Mouse (Mus musculus) neural tube, embryonic 13.5 days (tissue): ENCODE measurements around the gene St7. TPM values are rescaled to one million over a fixed set of nuclear protein-coding genes. Genes with fewer than 3 reads are reported as not detected.

Source experiments
- ATAC-seq: fragments of 200-750 bp; cut with Nextera tagmentation; 2 replicates; pipeline ENCODE4 v1.8.0; 2017; ENCODE audit warnings: low read depth, mild to moderate bottlenecking, moderate TSS enrichment, moderate library complexity
- H3K27ac ChIP-seq: fragments of 300-500 bp; sonication (generic); replicated peaks from 2 replicates; pipeline ENCODE4 v1.5.1; 2015; ENCODE audit warnings: moderate library complexity, mild to moderate bottlenecking, inconsistent platforms
- H3K27me3 ChIP-seq: fragments of 300-500 bp; sonication (generic); 2 replicates; pipeline ENCODE4 v1.6.1; 2015; ENCODE audit warnings: mild to moderate bottlenecking, inconsistent platforms
- H3K36me3 ChIP-seq: fragments of 300-500 bp; sonication (generic); 2 replicates; pipeline ENCODE4 v1.6.1; 2015; ENCODE audit warnings: mild to moderate bottlenecking, inconsistent platforms
- H3K4me1 ChIP-seq: fragments of 300-500 bp; sonication (generic); replicated peaks from 2 replicates; pipeline ENCODE4 v1.6.1; 2015; ENCODE audit warnings: inconsistent platforms
- H3K4me2 ChIP-seq: fragments of 300-500 bp; sonication (generic); 2 replicates; pipeline ENCODE4 v1.6.1; 2015; ENCODE audit warnings: inconsistent platforms, mild to moderate bottlenecking, moderate library complexity
- H3K4me3 ChIP-seq: fragments of 300-500 bp; sonication (generic); 2 replicates; pipeline ENCODE4 v1.5.1; 2015; ENCODE audit warnings: mild to moderate bottlenecking, inconsistent platforms
- H3K9ac ChIP-seq: fragments of 300-500 bp; sonication (generic); 2 replicates; pipeline ENCODE4 v1.6.1; 2015; ENCODE audit warnings: moderate library complexity, mild to moderate bottlenecking, inconsistent platforms
- H3K9me3 ChIP-seq: fragments of 300-500 bp; sonication (generic); 2 replicates; pipeline ENCODE4 v1.6.1; 2016; ENCODE audit warnings: inconsistent platforms
- WGBS: fragments of 180-500 bp; shearing (Covaris S2); methylation state at CpG from one replicate; pipeline ENCODE4 v1.1.7; 2015; 5-methylcytosine and 5-hydroxymethylcytosine counted together
- polyA plus RNA-seq: library from polyadenylated mRNA; unstranded; fragments of >200 nt; fragmentation: Nextera tagmentation; extraction: Ambion mirVana; gene quantifications from 2 replicates; pipeline ENCODE4 v1.2.1, GENCODE M21; 2015

St7 gene
- polyA plus RNA-seq, 1 experiment from 2014 or later: 56.9 TPM

GRCm38 (mm10) chr6:17922180-17922579 is 229.4 kb downstream of the St7 start:
- Histone ChIP-seq H3K36me3 (peaks cover 38% of the 10 kb centered on the region), H3K4me1 (no peaks in the 10 kb centered on the region), H3K27ac (no peak overlapping the region), H3K4me3 (no peak overlapping the region), H3K9ac (no peak overlapping the region), H3K27me3 (no peaks in the 10 kb centered on the region), H3K4me2 (no peak overlapping the region), H3K9me3 (no peaks in the 10 kb centered on the region)
- no peak for ATAC-seq
- 90% methylated on average over 1 of the region's 1 CpGs for WGBS

GRCm38 (mm10) chr6:17922967-17923366 is 230.2 kb downstream of the St7 start:
- 90% methylated on average over 3 of the region's 3 CpGs for WGBS
- no peaks in the 10 kb centered on the region for H3K9me3 ChIP-seq
- peaks cover 38% of the 10 kb centered on the region for H3K36me3 ChIP-seq
- H3K27ac ChIP-seq: no peak overlapping the region
- no peaks in the 10 kb centered on the region for H3K4me1 ChIP-seq
- H3K27me3 ChIP-seq: no peaks in the 10 kb centered on the region
- no peak overlapping the region for H3K9ac ChIP-seq
- ATAC-seq: no peak
- H3K4me3 ChIP-seq: no peak overlapping the region
- no peak overlapping the region for H3K4me2 ChIP-seq

- no peak overlapping the region for H3K4me2 ChIP-seq
- no peak overlapping the region for H3K9ac ChIP-seq
- WGBS: 69% methylated on average over 3 of the region's 3 CpGs
- H3K9me3 ChIP-seq: no peaks in the 10 kb centered on the region
- no peaks in the 10 kb centered on the region for H3K4me1 ChIP-seq
- no peaks in the 10 kb centered on the region for H3K27me3 ChIP-seq
- H3K4me3 ChIP-seq: no peak overlapping the region
- H3K36me3 ChIP-seq: peaks cover 38% of the 10 kb centered on the region
- no peak for ATAC-seq
- no peak overlapping the region for H3K27ac ChIP-seq
These were observed 230.6 kb downstream of the St7 start for GRCm38 (mm10) chr6:17923370-17923769.

GRCm38 (mm10) chr6:17923894-17924505 is 231.3 kb downstream of the St7 start:
- Histone ChIP-seq H3K4me1 (no peaks in the 10 kb centered on the region), H3K4me3 (no peak overlapping the region), H3K9ac (no peak overlapping the region), H3K36me3 (peaks cover 35% of the 10 kb centered on the region), H3K27ac (no peak overlapping the region), H3K9me3 (no peaks in the 10 kb centered on the region), H3K4me2 (no peak overlapping the region), H3K27me3 (no peaks in the 10 kb centered on the region)
- WGBS: 84% methylated on average over 10 of the region's 10 CpGs
- no peak for ATAC-seq

- Histone ChIP-seq H3K9me3 (no peaks in the 10 kb centered on the region), H3K27ac (no peak overlapping the region), H3K27me3 (no peaks in the 10 kb centered on the region), H3K4me2 (no peak overlapping the region), H3K4me3 (no peak overlapping the region), H3K9ac (no peak overlapping the region), H3K36me3 (peaks cover 24% of the 10 kb centered on the region), H3K4me1 (no peaks in the 10 kb centered on the region; the same call in 1 of the 2 replicates)
- WGBS: 47% methylated on average over 4 of the region's 4 CpGs
- ATAC-seq: no peak
These were observed 232.5 kb downstream of the St7 start for GRCm38 (mm10) chr6:17925267-17925666.

- no peaks in the 10 kb centered on the region; the same call in 1 of the 2 replicates for H3K4me1 ChIP-seq
- no peaks in the 10 kb centered on the region for H3K9me3 ChIP-seq
- H3K4me3 ChIP-seq: no peak overlapping the region
- H3K4me2 ChIP-seq: no peak overlapping the region
- peaks cover 23% of the 10 kb centered on the region for H3K36me3 ChIP-seq
- ATAC-seq: no peak
- no peaks in the 10 kb centered on the region for H3K27me3 ChIP-seq
- H3K27ac ChIP-seq: no peak overlapping the region
- 0 out of 2 replicates have a peak overlapping the region, but pooled peaks have one; percentile 8 for H3K9ac ChIP-seq
- WGBS: 91% methylated on average over 11 of the region's 11 CpGs
These were observed 235.0 kb downstream of the St7 start for GRCm38 (mm10) chr6:17927746-17928145.

GRCm38 (mm10) chr6:17931187-17931586 is 238.5 kb downstream of the St7 start:
- H3K36me3 ChIP-seq: peaks cover 33% of the 10 kb centered on the region
- H3K9me3 ChIP-seq: no peaks in the 10 kb centered on the region
- ATAC-seq: no peak
- 96% methylated on average over 2 of the region's 2 CpGs for WGBS
- H3K4me2 ChIP-seq: no peak overlapping the region
- no peaks in the 10 kb centered on the region; the same call in 1 of the 2 replicates for H3K4me1 ChIP-seq
- H3K4me3 ChIP-seq: no peak overlapping the region
- no peak overlapping the region for H3K27ac ChIP-seq
- H3K27me3 ChIP-seq: no peaks in the 10 kb centered on the region
- H3K9ac ChIP-seq: no peak overlapping the region

- no peaks in the 10 kb centered on the region for H3K9me3 ChIP-seq
- 76% methylated on average over 7 of the region's 7 CpGs for whole genome bisulfite sequencing
- H3K4me3 ChIP-seq: no peak overlapping the region
- ATAC-seq: no peak
- no peaks in the 10 kb centered on the region; the same call in 1 of the 2 replicates for H3K4me1 ChIP-seq
- H3K27ac ChIP-seq: no peak overlapping the region
- peaks cover 33% of the 10 kb centered on the region for H3K36me3 ChIP-seq
- H3K4me2 ChIP-seq: no peak overlapping the region
- no peaks in the 10 kb centered on the region for H3K27me3 ChIP-seq
- H3K9ac ChIP-seq: no peak overlapping the region
These were observed 239.1 kb downstream of the St7 start for GRCm38 (mm10) chr6:17931835-17932234.

GRCm38 (mm10) chr6:17932806-17933205 is 240.1 kb downstream of the St7 start:
- Histone ChIP-seq H3K27ac (no peak overlapping the region), H3K9me3 (no peaks in the 10 kb centered on the region), H3K4me3 (no peak overlapping the region), H3K9ac (no peak overlapping the region), H3K4me2 (no peak overlapping the region), H3K27me3 (no peaks in the 10 kb centered on the region), H3K4me1 (no peaks in the 10 kb centered on the region; the same call in 1 of the 2 replicates), H3K36me3 (peaks cover 38% of the 10 kb centered on the region)
- WGBS: 94% methylated on average over 8 of the region's 8 CpGs
- ATAC-seq: no peak

- Histone ChIP-seq H3K9ac (no peak overlapping the region), H3K4me1 (0 out of 2 replicates have a peak, but pooled peaks cover 5% of the 10 kb centered on the region), H3K27me3 (no peaks in the 10 kb centered on the region), H3K4me3 (no peak overlapping the region), H3K36me3 (peaks cover 77% of the 10 kb centered on the region), H3K9me3 (no peaks in the 10 kb centered on the region), H3K27ac (no peak overlapping the region), H3K4me2 (no peak overlapping the region)
- ATAC-seq: no peak
- WGBS: 68% methylated on average over 11 of the region's 11 CpGs
These were observed 246.1 kb downstream of the St7 start for GRCm38 (mm10) chr6:17938631-17939346.

- no peak overlapping the region for H3K4me2 ChIP-seq
- H3K9ac ChIP-seq: no peak overlapping the region
- no peaks in the 10 kb centered on the region for H3K27me3 ChIP-seq
- H3K9me3 ChIP-seq: no peaks in the 10 kb centered on the region
- H3K4me1 ChIP-seq: 0 out of 2 replicates have a peak, but pooled peaks cover 5% of the 10 kb centered on the region
- H3K4me3 ChIP-seq: no peak overlapping the region
- H3K27ac ChIP-seq: no peak overlapping the region
- 38% methylated on average over 2 of the region's 2 CpGs for WGBS
- peaks cover 55% of the 10 kb centered on the region for H3K36me3 ChIP-seq
- no peak for ATAC-seq
These were observed 249.2 kb downstream of the St7 start for GRCm38 (mm10) chr6:17941916-17942315.

- H3K27ac ChIP-seq: no peak overlapping the region
- no peak overlapping the region for H3K9ac ChIP-seq
- peaks cover 51% of the 10 kb centered on the region for H3K36me3 ChIP-seq
- 76% methylated on average over 7 of the region's 7 CpGs for WGBS
- H3K4me2 ChIP-seq: no peak overlapping the region
- ATAC-seq: no peak
- H3K4me3 ChIP-seq: no peak overlapping the region
- no peaks in the 10 kb centered on the region for H3K27me3 ChIP-seq
- H3K4me1 ChIP-seq: 0 out of 2 replicates have a peak, but pooled peaks cover 5% of the 10 kb centered on the region
- H3K9me3 ChIP-seq: no peaks in the 10 kb centered on the region
These were observed 249.6 kb downstream of the St7 start for GRCm38 (mm10) chr6:17942344-17942743.
